Mouse (Mus musculus): Measurements from ENCODE around the gene Btnl9. TPM values are rescaled to one million over a fixed set of nuclear protein-coding genes. Genes with fewer than 3 reads are reported as not detected.
"Not testable (repeated sequence)": the region's sequence is repeated elsewhere in the genome, so short reads cannot be mapped to it uniquely, and the experiment has no call there.

Btnl9 gene
- polyA plus RNA-seq, 1 experiment: 0.53 TPM

DNA sequence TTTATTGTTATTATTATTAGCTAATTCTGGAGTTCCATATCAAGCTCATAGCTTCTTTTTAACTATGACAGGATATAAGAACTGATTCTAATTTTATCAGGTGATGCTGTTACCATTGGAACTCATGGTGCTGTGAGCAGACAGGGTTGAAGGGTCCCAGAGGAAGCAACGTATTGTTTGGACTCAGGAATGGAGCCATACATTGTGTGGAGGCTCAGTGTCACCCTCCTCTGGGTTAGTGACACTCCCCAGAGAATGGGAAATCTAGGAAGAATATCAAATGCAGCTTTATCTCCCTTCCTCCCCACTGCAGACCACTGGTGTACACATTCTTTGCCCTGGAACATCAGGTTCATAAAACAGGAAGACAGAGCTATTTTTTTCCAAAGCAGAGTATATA, 3.8 kb downstream of the Btnl9 start:
- H3K36me3 ChIP-seq (ENCODE audit: control insufficient read depth, insufficient read depth, low read length): no peaks in the 10 kb centered on the region

DNA sequence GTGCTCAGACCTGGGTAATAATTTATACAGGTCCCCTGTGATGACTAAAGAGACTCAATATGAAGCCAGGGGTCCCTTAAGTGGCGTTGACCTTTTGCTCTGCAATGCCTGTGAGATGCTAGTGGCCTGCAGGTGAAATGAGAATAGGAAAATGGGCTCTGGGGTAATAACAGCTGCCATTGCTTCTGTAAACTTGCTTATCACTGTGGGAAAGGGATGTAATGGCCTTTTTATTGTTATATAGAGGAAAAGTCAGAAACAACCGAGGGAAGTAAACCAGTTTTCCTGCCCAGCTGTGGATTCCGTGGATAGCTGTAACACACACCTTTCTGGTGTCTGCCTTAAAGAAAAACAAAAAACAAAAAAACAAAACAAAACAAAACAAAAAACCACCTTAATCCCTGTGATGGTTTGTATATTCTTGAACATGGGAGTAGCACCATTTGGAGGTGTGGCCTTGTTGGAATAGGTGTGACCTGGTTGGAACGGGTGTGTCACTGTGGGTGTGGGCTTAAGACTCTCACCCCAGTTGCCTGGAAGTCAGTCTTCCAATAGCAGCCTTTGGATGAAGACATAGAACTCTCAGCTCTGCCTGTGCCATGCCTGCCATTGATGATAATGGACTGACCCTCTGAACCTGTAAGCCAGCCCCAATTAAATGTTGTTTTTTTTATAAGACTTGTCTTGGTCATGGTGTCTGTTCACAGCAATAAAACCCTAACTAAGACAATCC, 10.7 kb downstream of the Btnl9 start:
- H3K27me3 ChIP-seq (ENCODE audit: control insufficient read depth, insufficient read depth, low read length); H3K36me3 ChIP-seq (ENCODE audit: control insufficient read depth, insufficient read depth, low read length); H3K4me3 ChIP-seq (ENCODE audit: low read depth, low read length); H3K27ac ChIP-seq (ENCODE audit: insufficient read depth, low read depth, low read length); H3K4me1 ChIP-seq (ENCODE audit: control insufficient read depth, insufficient read depth, insufficient read length, low read length): not testable (repeated sequence)
- WGBS: 27% methylated on average over 4 of the region's 4 CpGs

More for the DNA sequence above, 3.8 kb downstream of the Btnl9 start:
- Histone ChIP-seq H3K27me3 (ENCODE audit: control insufficient read depth, insufficient read depth, low read length) (no peaks in the 10 kb centered on the region), H3K4me1 (ENCODE audit: control insufficient read depth, insufficient read depth, insufficient read length, low read length) (no peaks in the 10 kb centered on the region), H3K27ac (ENCODE audit: insufficient read depth, low read depth, low read length) (no peak overlapping the region), H3K4me3 (ENCODE audit: low read depth, low read length) (no peak overlapping the region)
- TF ChIP-seq CTCF (IDR thresholded peaks at IDR 0.05; ENCODE audit: extremely low read depth, insufficient read length, insufficient replicate concordance, low read depth, low read length) (no peak), POLR2A (IDR thresholded peaks at IDR 0.05; ENCODE audit: low read depth, low read length) (no peak)
- WGBS: 73% methylated on average over 1 of the region's 1 CpGs

DNA sequence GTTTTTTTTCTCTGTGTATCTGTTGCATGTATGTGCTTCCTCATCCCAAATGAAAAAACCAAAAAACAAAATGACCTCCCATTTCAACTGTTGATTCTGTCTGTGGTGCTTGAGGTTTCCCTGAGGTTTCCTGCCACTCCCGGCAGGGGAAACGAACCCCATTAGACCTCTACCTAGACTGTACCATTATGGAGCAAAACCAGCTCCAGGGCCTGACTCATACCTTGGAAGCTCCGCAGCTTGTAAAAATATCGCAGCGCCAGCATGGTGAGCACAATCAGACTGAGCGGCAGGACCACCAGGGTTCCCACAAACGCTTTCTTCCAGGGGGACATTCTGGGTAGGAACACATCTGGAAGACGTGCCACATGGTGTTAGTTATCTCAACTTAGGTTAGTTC, 11.6 kb downstream of the Btnl9 start:
- H3K27me3 ChIP-seq (ENCODE audit: control insufficient read depth, insufficient read depth, low read length): no peaks in the 10 kb centered on the region
- H3K36me3 ChIP-seq (ENCODE audit: control insufficient read depth, insufficient read depth, low read length): no peaks in the 10 kb centered on the region
- WGBS: 84% methylated on average over 8 of the region's 8 CpGs
- no peak overlapping the region for H3K4me3 ChIP-seq (ENCODE audit: low read depth, low read length)
- TF ChIP-seq CTCF (IDR thresholded peaks at IDR 0.05; ENCODE audit: extremely low read depth, insufficient read length, insufficient replicate concordance, low read depth, low read length): no peak
- TF ChIP-seq POLR2A (IDR thresholded peaks at IDR 0.05; ENCODE audit: low read depth, low read length): no peak
- H3K27ac ChIP-seq (ENCODE audit: insufficient read depth, low read depth, low read length): no peak overlapping the region
- peaks cover 6% of the 10 kb centered on the region; the same call in 1 of the 2 replicates for H3K4me1 ChIP-seq (ENCODE audit: control insufficient read depth, insufficient read depth, insufficient read length, low read length)

DNA sequence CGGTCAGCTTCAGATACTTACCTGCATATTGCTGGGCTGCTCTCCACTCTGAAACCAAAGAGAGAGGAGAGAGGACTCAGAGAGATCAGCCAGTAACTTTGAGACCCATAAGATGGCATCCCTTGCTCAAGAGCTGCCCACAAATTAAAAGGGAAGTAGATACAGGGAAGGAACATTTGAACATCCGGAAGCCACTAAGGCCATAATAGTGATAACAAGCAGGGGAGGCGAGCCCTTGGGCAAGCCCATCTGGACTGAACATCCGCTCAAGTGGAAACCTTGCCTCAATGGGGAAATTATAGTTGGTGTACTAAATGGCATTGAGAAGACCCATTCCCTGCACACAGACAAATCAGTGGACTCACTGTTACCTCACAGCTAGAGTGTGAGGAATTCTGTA, 16.4 kb downstream of the Btnl9 start:
- TF ChIP-seq POLR2A (IDR thresholded peaks at IDR 0.05; ENCODE audit: low read depth, low read length) (no peak), CTCF (IDR thresholded peaks at IDR 0.05; ENCODE audit: extremely low read depth, insufficient read length, insufficient replicate concordance, low read depth, low read length) (no peak)

DNA sequence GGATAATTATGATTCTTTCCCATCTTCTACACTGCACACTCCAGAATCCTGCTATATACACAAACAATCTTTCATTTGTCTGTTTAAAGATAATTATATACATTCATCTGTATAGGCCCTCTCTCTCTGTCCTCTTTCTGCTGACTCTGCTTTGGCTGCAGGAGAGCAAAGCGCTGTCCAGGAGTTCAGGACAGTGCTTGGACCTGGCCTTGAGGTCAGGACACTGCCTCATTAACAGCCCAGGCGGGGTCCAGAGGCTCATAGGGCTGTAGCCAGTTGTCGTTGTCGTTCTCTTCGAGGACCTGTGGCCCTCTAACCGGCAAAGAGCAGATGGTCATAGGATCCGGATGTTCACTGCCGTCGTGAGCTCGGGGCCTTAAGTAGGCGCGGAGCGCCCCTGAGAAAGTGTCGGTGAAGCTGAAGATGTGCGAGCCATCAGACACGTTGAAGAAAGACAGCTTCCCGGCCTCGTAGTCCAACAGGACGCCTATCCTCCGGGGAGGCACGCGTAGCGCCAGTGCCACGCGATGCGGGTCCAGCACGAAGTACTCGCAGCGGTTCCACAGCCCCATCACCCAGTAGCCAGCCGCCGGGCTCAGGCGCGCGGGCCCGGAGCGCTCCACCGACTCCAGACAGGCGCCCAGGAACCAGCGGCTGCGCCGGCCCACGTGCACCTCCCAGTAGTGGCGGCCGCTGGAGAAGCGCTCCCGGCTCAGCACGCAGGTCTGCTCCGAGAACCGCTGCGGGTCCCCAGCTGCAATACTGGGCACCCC, 17.9 kb downstream of the Btnl9 start:
- Histone ChIP-seq H3K4me3 (ENCODE audit: low read depth, low read length) (peak overlapping the region; percentile 36), H3K27me3 (ENCODE audit: control insufficient read depth, insufficient read depth, low read length) (peaks cover 7% of the 10 kb centered on the region), H3K36me3 (ENCODE audit: control insufficient read depth, insufficient read depth, low read length) (no peaks in the 10 kb centered on the region), H3K4me1 (ENCODE audit: control insufficient read depth, insufficient read depth, insufficient read length, low read length) (peaks cover 4% of the 10 kb centered on the region; the same call in 1 of the 2 replicates), H3K27ac (ENCODE audit: insufficient read depth, low read depth, low read length) (no peak overlapping the region)
- TF ChIP-seq CTCF (IDR thresholded peaks at IDR 0.05; ENCODE audit: extremely low read depth, insufficient read length, insufficient replicate concordance, low read depth, low read length) (no peak), POLR2A (IDR thresholded peaks at IDR 0.05; ENCODE audit: low read depth, low read length) (no peak)
- 14% methylated on average over 50 of the region's 50 CpGs for WGBS

More for the DNA sequence above, 16.4 kb downstream of the Btnl9 start:
- 88% methylated on average over 4 of the region's 4 CpGs for WGBS
- H3K4me1 ChIP-seq (ENCODE audit: control insufficient read depth, insufficient read depth, insufficient read length, low read length): peaks cover 7% of the 10 kb centered on the region
- H3K36me3 ChIP-seq (ENCODE audit: control insufficient read depth, insufficient read depth, low read length): no peaks in the 10 kb centered on the region
- peaks cover 7% of the 10 kb centered on the region for H3K27me3 ChIP-seq (ENCODE audit: control insufficient read depth, insufficient read depth, low read length)
- no peak overlapping the region for H3K27ac ChIP-seq (ENCODE audit: insufficient read depth, low read depth, low read length)
- H3K4me3 ChIP-seq (ENCODE audit: low read depth, low read length): no peak overlapping the region

DNA sequence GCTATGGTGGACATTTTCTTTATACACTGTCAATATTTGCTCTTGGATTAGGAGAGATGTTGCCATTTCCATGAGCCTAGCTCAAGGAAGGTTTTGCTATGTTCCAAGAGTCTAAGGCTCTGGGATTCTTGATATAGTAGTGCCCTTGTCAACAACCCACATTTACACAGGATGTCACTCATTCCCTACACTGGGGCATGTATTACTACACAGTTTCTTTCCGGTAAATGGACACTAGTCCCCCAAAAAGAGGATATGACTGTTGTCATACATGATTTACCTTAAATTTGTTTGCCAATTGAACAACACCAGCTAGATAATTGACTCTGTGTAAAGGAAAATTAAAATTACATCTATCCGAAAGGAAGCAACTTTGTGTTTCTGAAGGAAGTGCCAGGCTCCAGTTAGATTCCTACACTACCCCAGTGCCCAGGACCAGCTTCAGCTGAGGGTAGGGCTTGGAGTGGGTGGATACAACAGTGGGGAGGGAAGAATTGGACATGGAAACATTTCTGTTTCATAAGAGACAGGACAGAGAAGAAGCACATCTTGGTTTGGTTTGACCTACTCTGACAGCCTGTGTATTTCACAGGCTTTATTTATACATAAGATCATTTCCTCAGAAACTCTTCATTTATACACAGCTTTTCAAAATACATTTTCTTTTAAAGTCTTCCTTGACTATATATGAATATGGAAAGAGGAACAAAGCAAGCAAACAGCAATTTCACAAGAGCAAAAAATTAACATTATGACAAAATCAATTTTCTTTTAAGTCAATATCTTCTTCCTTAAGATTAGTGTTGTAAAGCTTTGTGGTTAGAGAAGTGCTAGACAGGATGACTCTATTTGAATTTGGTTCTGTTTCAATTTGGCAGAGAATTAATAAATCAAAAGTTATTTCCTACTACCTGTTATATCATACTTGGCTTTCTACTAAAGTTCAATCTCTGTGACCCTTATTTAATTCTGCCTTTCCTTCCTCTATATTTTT, 29.8 kb downstream of the Btnl9 start:
- TF ChIP-seq CTCF (IDR thresholded peaks at IDR 0.05; ENCODE audit: extremely low read depth, insufficient read length, insufficient replicate concordance, low read depth, low read length): no peak
- TF ChIP-seq POLR2A (IDR thresholded peaks at IDR 0.05; ENCODE audit: low read depth, low read length): no peak
- WGBS: 89% methylated on average over 2 of the region's 2 CpGs
- 0 out of 2 replicates have a peak, but pooled peaks cover 4% of the 10 kb centered on the region for H3K27me3 ChIP-seq (ENCODE audit: control insufficient read depth, insufficient read depth, low read length)
- H3K4me3 ChIP-seq (ENCODE audit: low read depth, low read length): no peak overlapping the region
- no peak overlapping the region for H3K27ac ChIP-seq (ENCODE audit: insufficient read depth, low read depth, low read length)
- peaks cover 3% of the 10 kb centered on the region; the same call in 1 of the 2 replicates for H3K4me1 ChIP-seq (ENCODE audit: control insufficient read depth, insufficient read depth, insufficient read length, low read length)
- H3K36me3 ChIP-seq (ENCODE audit: control insufficient read depth, insufficient read depth, low read length): no peaks in the 10 kb centered on the region
